Mouse (Mus musculus) mouse embryonic stem cell (cell line): ENCODE data around the gene Igf2r.
"Not testable (repeated sequence)": the region's sequence is repeated elsewhere in the genome, so short reads cannot be mapped to it uniquely, and the experiment has no call there.

Experiments
- in situ Hi-C, 2 experiments: fragments of 300-500 bp; cut with MboI; formaldehyde crosslinking; loops; 1 replicate in 1 of 2; 3 replicates in 1 of 2; pipeline ENCODE4 v1.14.3; 2019 to 2020; ENCODE audit warnings: low sequenced_read_pairs in 2 of 2, low pct_unique_long_range_greater_than_20kb in 1 of 2, mixed read lengths in 1 of 2; ENCODE audit not compliant: unreplicated experiment in 1 of 2

The Igf2r gene

GRCm38 (mm10) chr17:12689537-12689936 is 79.9 kb downstream of the Igf2r start:
- in situ Hi-C loops = no loop called here

GRCm38 (mm10) chr17:12688427-12689110 is 80.9 kb downstream of the Igf2r start:
- in situ Hi-C loops = no loop called here

- in situ Hi-C loops = no loop called here
Observed at GRCm38 (mm10) chr17:12684928-12685624, 84.4 kb downstream of the Igf2r start.

GRCm38 (mm10) chr17:12684412-12684811 is 85.1 kb downstream of the Igf2r start:
- in situ Hi-C loops = no loop called here

- in situ Hi-C loops = no loop called here
Observed at GRCm38 (mm10) chr17:12683582-12683981, 85.9 kb downstream of the Igf2r start.

- in situ Hi-C loops = no loop called here
Observed at GRCm38 (mm10) chr17:12678261-12678660, 91.2 kb downstream of the Igf2r start.

- in situ Hi-C loops = no loop called here
Observed at GRCm38 (mm10) chr17:12677139-12677538, 92.3 kb downstream of the Igf2r start.

- in situ Hi-C loops = no loop called here
Observed at GRCm38 (mm10) chr17:12675646-12676045, 93.8 kb downstream of the Igf2r start, which contains the start of gene Slc22a1. Slc22a1 (minus strand) TSS chr17:12675829.

- in situ Hi-C loops = not testable (repeated sequence)
Observed at GRCm38 (mm10) chr17:12674980-12675379, 94.5 kb downstream of the Igf2r start.

- in situ Hi-C loops = no loop called here
Observed at GRCm38 (mm10) chr17:12673871-12674270, 95.6 kb downstream of the Igf2r start.

- in situ Hi-C loops = no loop called here
Observed at GRCm38 (mm10) chr17:12672285-12672790, 97.1 kb downstream of the Igf2r start.

- in situ Hi-C loops = no loop called here
Observed at GRCm38 (mm10) chr17:12671029-12671605, 98.3 kb downstream of the Igf2r start.

GRCm38 (mm10) chr17:12669363-12669679 is 100.1 kb downstream of the Igf2r start:
- in situ Hi-C loops = no loop called here

- in situ Hi-C loops = no loop called here
Observed at GRCm38 (mm10) chr17:12668478-12669362, 100.7 kb downstream of the Igf2r start.

GRCm38 (mm10) chr17:12664156-12664555 is 105.3 kb downstream of the Igf2r start:
- in situ Hi-C loops = no loop called here

- in situ Hi-C loops = no loop called here
Observed at GRCm38 (mm10) chr17:12660572-12661260, 108.7 kb downstream of the Igf2r start.

- in situ Hi-C loops = loop anchor here in 1 of 2 experiments (10.0 kb wide), 1 partner anchor 124 kb away; no protein-coding TSS in a partner anchor
Observed at GRCm38 (mm10) chr17:12659233-12659632, 110.2 kb downstream of the Igf2r start.

GRCm38 (mm10) chr17:12658784-12659183 is 110.7 kb downstream of the Igf2r start:
- in situ Hi-C loops = loop anchor here in 1 of 2 experiments (10.0 kb wide), 1 partner anchor 124 kb away; no protein-coding TSS in a partner anchor
